Mouse (Mus musculus): Measurements from ENCODE around the gene Pabpc4. TPM values are rescaled to one million over a fixed set of nuclear protein-coding genes. Genes with fewer than 3 reads are reported as not detected.

The Pabpc4 gene
- total and polyA plus RNA-seq, 3 experiments, result 206 to 444 (median 318) TPM

DNA sequence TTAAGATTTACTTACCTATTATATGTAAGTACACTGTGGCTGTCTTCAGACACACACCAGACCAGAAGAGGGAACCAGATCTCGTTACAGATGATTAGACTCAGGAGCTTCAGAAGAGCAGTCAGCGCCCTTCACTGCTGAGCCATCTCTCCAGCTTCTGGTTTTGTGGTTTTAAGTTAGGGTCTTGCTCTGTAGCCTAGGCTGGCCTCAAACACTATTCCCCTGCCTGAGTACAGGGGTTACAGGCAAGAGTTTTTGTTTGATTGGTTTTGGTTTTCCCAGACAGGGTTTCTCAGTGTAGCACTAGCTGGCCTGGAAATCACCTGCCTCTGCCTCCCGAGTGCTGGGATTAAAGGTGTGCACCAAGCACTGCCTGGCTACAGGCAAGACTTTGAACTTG is 30.2 kb downstream of the Pabpc4 start:
- no peak overlapping the region for H3K9ac ChIP-seq (ENCODE audit: insufficient read depth, low read depth)

GRCm38 (mm10) chr4:123292989-123293388 is 30.8 kb downstream of the Pabpc4 start:
- Histone ChIP-seq H3K4me2 (ENCODE audit: insufficient read depth, low read depth, poor library complexity, severe bottlenecking) (no peak overlapping the region), H3K27me3 (replicated peaks) (no peaks in the 10 kb centered on the region), H3K9ac (ENCODE audit: insufficient read depth, low read depth) (no peak overlapping the region), H3K9me3 (replicated peaks; ENCODE audit: low read length) (no peaks in the 10 kb centered on the region), H3K79me2 (replicated peaks; ENCODE audit: control insufficient read depth, extremely low read depth, insufficient read depth, poor library complexity, severe bottlenecking) (peaks cover 22% of the 10 kb centered on the region), H3K27ac (ENCODE audit: insufficient read depth, low read depth) (no peak overlapping the region), H3K4me1 (ENCODE audit: control insufficient read depth in 1 of 2, insufficient read depth in 2 of 2) (peaks cover 0 to 6% of the 10 kb centered on the region in 2 experiments; a peak in 1 of 4 replicates), H3K4me3 (replicated peaks in 1 of 3; ENCODE audit: low read depth in 2 of 3, low read length in 2 of 3, poor library complexity in 1 of 3) (no peak overlapping the region), H3K36me3 (replicated peaks in 1 of 2; ENCODE audit: control insufficient read depth in 1 of 2, insufficient read depth in 1 of 2, low read length in 1 of 2) (peaks cover 89 to 95% of the 10 kb centered on the region in 2 experiments)
- dilution Hi-C loops (cut with MboI; ENCODE audit: extremely low pct_ligation_motif_present, extremely low pct_unique_long_range_greater_than_20kb, low sequenced_read_pairs), result no loop called here
- DNase-seq (ENCODE audit: extremely low read depth), result no peak
- TF ChIP-seq RCOR1 (conservative IDR thresholded peaks at IDR 0.05; ENCODE audit: low read depth, low read length) (no peak), IRF4 (IDR thresholded peaks at IDR 0.05; ENCODE audit: low read depth, low read length) (no peak), MAX (IDR thresholded peaks at IDR 0.05; ENCODE audit: low read length) (no peak), UBTF (IDR thresholded peaks at IDR 0.05; ENCODE audit: low read depth, low read length) (no peak), GABPA (IDR thresholded peaks at IDR 0.05; ENCODE audit: insufficient replicate concordance, low read depth, low read length) (no peak), MXI1 (IDR thresholded peaks at IDR 0.05; ENCODE audit: low read depth, low read length) (no peak), ELF1 (IDR thresholded peaks at IDR 0.05; ENCODE audit: low read depth, low read length) (no peak), USF2 (conservative IDR thresholded peaks at IDR 0.05; ENCODE audit: low read depth, low read length) (no peak), ZC3H11A (IDR thresholded peaks at IDR 0.05; ENCODE audit: low read depth, low read length) (no peak), CHD2 (IDR thresholded peaks at IDR 0.05; ENCODE audit: low read length) (no peak), BHLHE40 (IDR thresholded peaks at IDR 0.05; ENCODE audit: low read depth, low read length) (no peak), CHD1 (IDR thresholded peaks at IDR 0.05; ENCODE audit: low read depth, low read length) (no peak), TBP (conservative IDR thresholded peaks at IDR 0.05; ENCODE audit: low read depth, low read length) (no peak), MAZ (IDR thresholded peaks at IDR 0.05; ENCODE audit: low read depth, low read length) (no peak), MYC (IDR thresholded peaks at IDR 0.05; ENCODE audit: low read depth, low read length) (no peak), ZKSCAN1 (IDR thresholded peaks at IDR 0.05; ENCODE audit: borderline replicate concordance, low read depth, low read length) (no peak), MAFK (IDR thresholded peaks at IDR 0.05; ENCODE audit: insufficient replicate concordance, low read length) (no peak), NELFE (IDR thresholded peaks at IDR 0.05; ENCODE audit: low read depth, low read length) (no peak)
- in situ Hi-C loops (cut with MboI; ENCODE audit: low pct_ligation_motif_present, low pct_unique_long_range_greater_than_20kb, low sequenced_read_pairs), result loop anchor here (25.0 kb wide), 1 partner anchor 544 kb away; no protein-coding TSS in a partner anchor

More for the DNA sequence above, 30.2 kb downstream of the Pabpc4 start:
- in situ Hi-C loops (cut with MboI; ENCODE audit: low pct_ligation_motif_present, low pct_unique_long_range_greater_than_20kb, low sequenced_read_pairs) (loop anchor here (25.0 kb wide), 1 partner anchor 545 kb away; no protein-coding TSS in a partner anchor), dilution Hi-C loops (cut with MboI; ENCODE audit: extremely low pct_ligation_motif_present, extremely low pct_unique_long_range_greater_than_20kb, low sequenced_read_pairs) (no loop called here)
- Histone ChIP-seq H3K4me1 (ENCODE audit: control insufficient read depth in 1 of 2, insufficient read depth in 2 of 2) (peaks cover 0 to 11% of the 10 kb centered on the region in 2 experiments; a peak in 2 of 4 replicates), H3K9me3 (replicated peaks; ENCODE audit: low read length) (no peaks in the 10 kb centered on the region), H3K4me2 (ENCODE audit: insufficient read depth, low read depth, poor library complexity, severe bottlenecking) (no peak overlapping the region), H3K79me2 (replicated peaks; ENCODE audit: control insufficient read depth, extremely low read depth, insufficient read depth, poor library complexity, severe bottlenecking) (peaks cover 27% of the 10 kb centered on the region), H3K27ac (ENCODE audit: insufficient read depth, low read depth) (no peak overlapping the region), H3K27me3 (replicated peaks) (no peaks in the 10 kb centered on the region), H3K36me3 (replicated peaks in 1 of 2; ENCODE audit: control insufficient read depth in 1 of 2, insufficient read depth in 1 of 2, low read length in 1 of 2) (peaks cover 88 to 95% of the 10 kb centered on the region in 2 experiments), H3K4me3 (replicated peaks in 1 of 3; ENCODE audit: low read depth in 2 of 3, low read length in 2 of 3, poor library complexity in 1 of 3) (no peak overlapping the region)
- TF ChIP-seq USF2 (conservative IDR thresholded peaks at IDR 0.05; ENCODE audit: low read depth, low read length) (no peak), ETS1 (conservative IDR thresholded peaks at IDR 0.05; ENCODE audit: low read depth, low read length) (no peak), RAD21 (IDR thresholded peaks at IDR 0.05; ENCODE audit: low read depth, low read length) (no peak), HCFC1 (IDR thresholded peaks at IDR 0.05; ENCODE audit: low read depth, low read length) (no peak), JUND (conservative IDR thresholded peaks at IDR 0.05; ENCODE audit: low read depth, low read length) (no peak), NRF1 (IDR thresholded peaks at IDR 0.05; ENCODE audit: low read depth, low read length) (no peak), JUN (IDR thresholded peaks at IDR 0.05; ENCODE audit: insufficient read depth, low read depth, low read length) (no peak), IRF4 (IDR thresholded peaks at IDR 0.05; ENCODE audit: low read depth, low read length) (no peak), GABPA (IDR thresholded peaks at IDR 0.05; ENCODE audit: insufficient replicate concordance, low read depth, low read length) (no peak), POLR2AphosphoS2 (IDR thresholded peaks at IDR 0.05; ENCODE audit: low read depth, low read length) (no peak), PAX5 (IDR thresholded peaks at IDR 0.05; ENCODE audit: low read length) (no peak), KAT2A (IDR thresholded peaks at IDR 0.05; ENCODE audit: insufficient replicate concordance, low read length) (no peak), SMC3 (IDR thresholded peaks at IDR 0.05; ENCODE audit: low read depth, low read length) (no peak), UBTF (IDR thresholded peaks at IDR 0.05; ENCODE audit: low read depth, low read length) (no peak), CHD2 (IDR thresholded peaks at IDR 0.05; ENCODE audit: low read length) (no peak)
- DNase-seq (ENCODE audit: extremely low read depth), result no peak
